Mouse (Mus musculus) 416B (cell line): ENCODE results near the gene Sirt5.

Source experiments
- DNase-seq: peaks from one replicate; pipeline ENCODE4 v3.0.0; 2011; ENCODE audit warnings: low read depth

The Sirt5 gene

GRCm38 (mm10) chr13:43364985-43365824 lies at the start of gene Sirt5:
Sirt5 (plus strand) TSS chr13:43365496.
- DNase-seq, result peak; percentile 89

GRCm38 (mm10) chr13:43317411-43317810 lies 47.9 kb upstream of the Sirt5 start:
- DNase-seq, result no peak

GRCm38 (mm10) chr13:43319396-43319795 lies 45.9 kb upstream of the Sirt5 start:
- peak; percentile 77 for DNase-seq

GRCm38 (mm10) chr13:43321492-43321891 lies 43.8 kb upstream of the Sirt5 start:
- peak; percentile 63 for DNase-seq

GRCm38 (mm10) chr13:43325427-43325826 lies 39.9 kb upstream of the Sirt5 start:
- DNase-seq, result peak; percentile 84

GRCm38 (mm10) chr13:43331721-43332444 lies 33.4 kb upstream of the Sirt5 start:
- peak; percentile 33 for DNase-seq

- DNase-seq, result peak; percentile 51
Measured at GRCm38 (mm10) chr13:43332591-43332990, 32.7 kb upstream of the Sirt5 start.

GRCm38 (mm10) chr13:43336425-43337221 lies 28.7 kb upstream of the Sirt5 start:
- peak; percentile 72 for DNase-seq

GRCm38 (mm10) chr13:43338001-43338400 lies 27.3 kb upstream of the Sirt5 start:
- DNase-seq, result no peak

- no peak for DNase-seq
Measured at GRCm38 (mm10) chr13:43338632-43339031, 26.7 kb upstream of the Sirt5 start.

GRCm38 (mm10) chr13:43346825-43347224 lies 18.5 kb upstream of the Sirt5 start:
- DNase-seq, result no peak

GRCm38 (mm10) chr13:43349376-43349775 lies 15.9 kb upstream of the Sirt5 start:
- no peak for DNase-seq

- peak; percentile 30 for DNase-seq
Measured at GRCm38 (mm10) chr13:43350489-43351169, 14.7 kb upstream of the Sirt5 start.

GRCm38 (mm10) chr13:43353356-43353755 lies 11.9 kb upstream of the Sirt5 start:
- DNase-seq, result no peak

- no peak for DNase-seq
Measured at GRCm38 (mm10) chr13:43354362-43354761, 10.9 kb upstream of the Sirt5 start.

- DNase-seq, result no peak
Measured at GRCm38 (mm10) chr13:43356346-43357125, 8.8 kb upstream of the Sirt5 start.

GRCm38 (mm10) chr13:43360534-43360933 lies 4.8 kb upstream of the Sirt5 start:
- no peak for DNase-seq

GRCm38 (mm10) chr13:43362353-43362752 lies 2.9 kb upstream of the Sirt5 start:
- DNase-seq, result no peak

GRCm38 (mm10) chr13:43365825-43366184 lies 509 bp downstream of the Sirt5 start:
- DNase-seq, result no peak

- DNase-seq, result no peak
Measured at GRCm38 (mm10) chr13:43370063-43370462, 4.8 kb downstream of the Sirt5 start.

- DNase-seq, result peak; percentile 21
Measured at GRCm38 (mm10) chr13:43372892-43373291, 7.6 kb downstream of the Sirt5 start.
